Mouse (Mus musculus) heart, adult 2 months (tissue): Measurements from ENCODE around the gene Larp1b.

Experiments
- CTCF ChIP-seq: fragments of 200-600 bp; IDR thresholded peaks from 2 replicates; pipeline ENCODE4 v1.8.1; 2022; ENCODE audit warnings: antibody characterized with exemption, mild to moderate bottlenecking, moderate library complexity
- EP300 ChIP-seq: fragments of 200-500 bp; IDR thresholded peaks from 2 replicates; pipeline ENCODE4 v1.6.1; 2011; ENCODE audit warnings: low read depth, low read length, control low read depth; ENCODE audit not compliant: insufficient read depth
- POLR2A ChIP-seq: fragments of 200-500 bp; IDR thresholded peaks from 2 replicates; pipeline ENCODE4 v1.6.1; 2011; ENCODE audit warnings: mild to moderate bottlenecking, low read depth, low read length, control low read depth; ENCODE audit not compliant: insufficient read depth

- TF ChIP-seq CTCF, result no peak
- no peak for TF ChIP-seq EP300
- TF ChIP-seq POLR2A, result no peak
Measured at GRCm38 (mm10) chr3:41061831-41062565, 112.4 kb downstream of the Larp1b start.
